Mouse (Mus musculus) liver, adult 2 months (tissue): ENCODE data around the gene Nr4a3. TPM values are rescaled to one million over a fixed set of nuclear protein-coding genes. Genes with fewer than 3 reads are reported as not detected.

Source experiments
- DNase-seq: peaks from one replicate; pipeline ENCODE4 v3.0.0-alpha.2; 2011; ENCODE audit warnings: low read depth, low spot score; ENCODE audit errors: extremely low read depth
- H3K27ac ChIP-seq: fragments of 200-500 bp; replicated peaks from 2 replicates; pipeline ENCODE4 v1.5.1; 2012; ENCODE audit warnings: low read depth, mild to moderate bottlenecking, control low read depth, inconsistent platforms, low read length; ENCODE audit not compliant: insufficient read depth
- H3K27me3 ChIP-seq: fragments of 200-500 bp; 2 replicates; pipeline ENCODE4 v1.6.1; 2012; ENCODE audit warnings: mild to moderate bottlenecking, moderate library complexity, low read length, inconsistent platforms; ENCODE audit not compliant: control insufficient read depth, insufficient read depth
- H3K36me3 ChIP-seq: fragments of 200-500 bp; 2 replicates; pipeline ENCODE4 v1.6.1; 2012; ENCODE audit warnings: low read length, inconsistent platforms; ENCODE audit not compliant: control insufficient read depth, insufficient read depth
- H3K4me1 ChIP-seq: fragments of 200-500 bp; 2 replicates; pipeline ENCODE4 v1.6.1; 2011; ENCODE audit warnings: low read length; ENCODE audit not compliant: control insufficient read depth, insufficient read depth
- H3K4me3 ChIP-seq: fragments of 200-500 bp; 2 replicates; pipeline ENCODE4 v1.5.1; 2011; ENCODE audit warnings: low read depth, mild to moderate bottlenecking, control low read depth, low read length, moderate library complexity; ENCODE audit not compliant: insufficient read depth
- H3K79me2 ChIP-seq: fragments of 200-500 bp; 2 replicates; pipeline ENCODE4 v1.6.1; 2012; ENCODE audit warnings: inconsistent platforms, mild to moderate bottlenecking, low read length, moderate library complexity; ENCODE audit not compliant: control insufficient read depth, insufficient read depth
- H3K9ac ChIP-seq: fragments of 200-500 bp; 2 replicates; pipeline ENCODE4 v1.6.1; 2012; ENCODE audit warnings: low read depth, mild to moderate bottlenecking, control low read depth, inconsistent platforms, low read length
- CTCF ChIP-seq: fragments of 200-500 bp; IDR thresholded peaks from 2 replicates; pipeline ENCODE4 v1.5.1; 2011; ENCODE audit warnings: low read depth, low read length, control low read depth
- POLR2A ChIP-seq: fragments of 200-500 bp; IDR thresholded peaks from 2 replicates; pipeline ENCODE4 v1.6.1; 2011; ENCODE audit warnings: low read length, control low read depth; ENCODE audit not compliant: insufficient read depth; ENCODE audit errors: extremely low read depth
- WGBS: fragments of 180-500 bp; shearing (Covaris S2); methylation state at CpG from one replicate; pipeline ENCODE4 v1.1.7; 2018; 5-methylcytosine and 5-hydroxymethylcytosine counted together
- polyA plus RNA-seq: library from polyadenylated mRNA; depleted of rRNA; stranded (reverse); fragments of >200 nt; gene quantifications from 2 replicates; pipeline ENCODE4 v1.2.3, GENCODE M21; 2012
- total RNA-seq: library from RNA; depleted of rRNA; stranded (reverse); fragments of >200 nt; gene quantifications from 2 replicates; pipeline ENCODE4 v1.2.3, GENCODE M21; 2014

Gene Nr4a3
- total and polyA plus RNA-seq, 2 experiments, result under 0.01 TPM; not detected in 1

- Histone ChIP-seq H3K36me3 (no peaks in the 10 kb centered on the region), H3K4me1 (peaks cover 6% of the 10 kb centered on the region; the same call in 1 of the 2 replicates), H3K9ac (no peak overlapping the region), H3K4me3 (peak overlapping the region; percentile 20; the same call in 1 of the 2 replicates), H3K27me3 (peaks cover 18% of the 10 kb centered on the region), H3K27ac (no peak overlapping the region), H3K79me2 (0 out of 2 replicates have a peak, but pooled peaks cover 4% of the 10 kb centered on the region)
- no peak for TF ChIP-seq POLR2A
- no peak for DNase-seq
- WGBS, result 2% methylated on average over 33 of the region's 33 CpGs
These were observed 2.3 kb downstream of the Nr4a3 start for GRCm38 (mm10) chr4:48047136-48047765.

GRCm38 (mm10) chr4:48047766-48048371 lies 2.9 kb downstream of the Nr4a3 start:
- Histone ChIP-seq H3K27ac (no peak overlapping the region), H3K4me3 (peak overlapping the region; percentile 28; the same call in 1 of the 2 replicates), H3K9ac (no peak overlapping the region), H3K79me2 (no peaks in the 10 kb centered on the region), H3K36me3 (no peaks in the 10 kb centered on the region), H3K27me3 (peaks cover 20% of the 10 kb centered on the region), H3K4me1 (peaks cover 6% of the 10 kb centered on the region; the same call in 1 of the 2 replicates)
- DNase-seq, result peak; percentile 23
- TF ChIP-seq CTCF (peak; percentile 4; the same call in 1 of the 2 replicates), POLR2A (no peak)
- 3% methylated on average over 30 of the region's 30 CpGs for WGBS

GRCm38 (mm10) chr4:48048456-48049315 lies 3.7 kb downstream of the Nr4a3 start:
- peaks cover 20% of the 10 kb centered on the region for H3K27me3 ChIP-seq
- no peak overlapping the region for H3K4me3 ChIP-seq
- peaks cover 6% of the 10 kb centered on the region; the same call in 1 of the 2 replicates for H3K4me1 ChIP-seq
- WGBS, result 37% methylated on average over 35 of the region's 35 CpGs
- TF ChIP-seq CTCF (no peak), POLR2A (no peak)
- H3K79me2 ChIP-seq, result no peaks in the 10 kb centered on the region
- no peak overlapping the region for H3K27ac ChIP-seq
- no peak for DNase-seq
- no peaks in the 10 kb centered on the region for H3K36me3 ChIP-seq
- no peak overlapping the region for H3K9ac ChIP-seq

- peaks cover 20% of the 10 kb centered on the region for H3K27me3 ChIP-seq
- no peak overlapping the region for H3K27ac ChIP-seq
- TF ChIP-seq CTCF (no peak), POLR2A (no peak)
- no peak overlapping the region for H3K4me3 ChIP-seq
- peaks cover 6% of the 10 kb centered on the region; the same call in 1 of the 2 replicates for H3K4me1 ChIP-seq
- H3K79me2 ChIP-seq, result no peaks in the 10 kb centered on the region
- H3K36me3 ChIP-seq, result no peaks in the 10 kb centered on the region
- no peak overlapping the region for H3K9ac ChIP-seq
- DNase-seq, result no peak
- WGBS, result 88% methylated on average over 3 of the region's 3 CpGs
These were observed 5.1 kb downstream of the Nr4a3 start for GRCm38 (mm10) chr4:48050020-48050419.

GRCm38 (mm10) chr4:48050442-48050841 lies 5.5 kb downstream of the Nr4a3 start:
- H3K27me3 ChIP-seq, result peaks cover 20% of the 10 kb centered on the region
- H3K79me2 ChIP-seq, result no peaks in the 10 kb centered on the region
- H3K4me3 ChIP-seq, result no peak overlapping the region
- no peak for TF ChIP-seq CTCF
- TF ChIP-seq POLR2A, result no peak
- no peak overlapping the region for H3K9ac ChIP-seq
- 78% methylated on average over 5 of the region's 5 CpGs for WGBS
- no peaks in the 10 kb centered on the region for H3K36me3 ChIP-seq
- no peak overlapping the region for H3K27ac ChIP-seq
- no peak for DNase-seq
- peaks cover 6% of the 10 kb centered on the region; the same call in 1 of the 2 replicates for H3K4me1 ChIP-seq
